Mouse (Mus musculus) A20 (cell line): ENCODE data around the gene Tarsl2.

Experiments
- DNase-seq: peaks from one replicate; pipeline ENCODE4 v3.0.0-alpha.2; 2011; ENCODE audit warnings: low read depth, low spot score

Gene Tarsl2

GRCm38 (mm10) chr7:65644643-65645351, at the start of gene Tarsl2:
Gene Tarsl2, plus strand, starts transcription at chr7:65644898.
- DNase-seq: peak; percentile 97

GRCm38 (mm10) chr7:65606124-65606523, 38.6 kb upstream of the Tarsl2 start:
- DNase-seq: no peak

GRCm38 (mm10) chr7:65607003-65607402, 37.7 kb upstream of the Tarsl2 start:
- no peak for DNase-seq

- no peak for DNase-seq
Observed at GRCm38 (mm10) chr7:65610171-65610570, 34.5 kb upstream of the Tarsl2 start.

- no peak for DNase-seq
Observed at GRCm38 (mm10) chr7:65610673-65611072, 34.0 kb upstream of the Tarsl2 start.

GRCm38 (mm10) chr7:65611298-65611697, 33.4 kb upstream of the Tarsl2 start:
- no peak for DNase-seq

GRCm38 (mm10) chr7:65613723-65614122, 31.0 kb upstream of the Tarsl2 start:
- no peak for DNase-seq

GRCm38 (mm10) chr7:65618751-65619150, 25.9 kb upstream of the Tarsl2 start:
- DNase-seq: no peak

GRCm38 (mm10) chr7:65620746-65621145, 24.0 kb upstream of the Tarsl2 start:
- no peak for DNase-seq

- DNase-seq: no peak
Observed at GRCm38 (mm10) chr7:65623330-65623729, 21.4 kb upstream of the Tarsl2 start.

GRCm38 (mm10) chr7:65625528-65625927, 19.2 kb upstream of the Tarsl2 start:
- DNase-seq: no peak

- DNase-seq: no peak
Observed at GRCm38 (mm10) chr7:65629846-65630245, 14.9 kb upstream of the Tarsl2 start.

- no peak for DNase-seq
Observed at GRCm38 (mm10) chr7:65630661-65631060, 14.0 kb upstream of the Tarsl2 start.

GRCm38 (mm10) chr7:65635831-65636230, 8.9 kb upstream of the Tarsl2 start:
- DNase-seq: no peak

GRCm38 (mm10) chr7:65636356-65636880, 8.3 kb upstream of the Tarsl2 start:
- no peak for DNase-seq

GRCm38 (mm10) chr7:65638170-65638770, 6.4 kb upstream of the Tarsl2 start:
- no peak for DNase-seq

- DNase-seq: no peak
Observed at GRCm38 (mm10) chr7:65639821-65640382, 4.8 kb upstream of the Tarsl2 start.

GRCm38 (mm10) chr7:65640672-65641071, 4.0 kb upstream of the Tarsl2 start:
- DNase-seq: no peak

- DNase-seq: peak; percentile 39
Observed at GRCm38 (mm10) chr7:65642371-65643304, 2.1 kb upstream of the Tarsl2 start.

- DNase-seq: no peak
Observed at GRCm38 (mm10) chr7:65643861-65644421, 757 bp upstream of the Tarsl2 start.

GRCm38 (mm10) chr7:65645996-65646395, 1.3 kb downstream of the Tarsl2 start:
- no peak for DNase-seq
